Mouse (Mus musculus) cerebellum, adult 2 months (tissue): ENCODE data around the gene Capn5.

Experiments
- CTCF ChIP-seq: fragments of 200-500 bp; IDR thresholded peaks from 2 replicates; pipeline ENCODE4 v1.5.1; 2011; ENCODE audit warnings: low read depth, mild to moderate bottlenecking, control low read depth, low read length, moderate library complexity, borderline replicate concordance; ENCODE audit not compliant: insufficient read depth
- POLR2A ChIP-seq: fragments of 200-500 bp; IDR thresholded peaks from 2 replicates; pipeline ENCODE4 v1.6.1; 2011; ENCODE audit warnings: low read length, control low read depth, borderline replicate concordance; ENCODE audit not compliant: insufficient read depth

GRCm38 (mm10) chr7:98121673-98122072 lies 56.4 kb downstream of the Capn5 start:
- no peak for TF ChIP-seq CTCF
- TF ChIP-seq POLR2A: no peak
